Mouse (Mus musculus) left cerebral cortex, postnatal 4 days (tissue): Measurements from ENCODE around the gene 1700061G19Rik. TPM values are rescaled to one million over a fixed set of nuclear protein-coding genes. Genes with fewer than 3 reads are reported as not detected.
A peak's percentile ranks its signal among the peaks of the same experiment; 100 is the strongest.
"Not testable (repeated sequence)": the region's sequence is repeated elsewhere in the genome, so short reads cannot be mapped to it uniquely, and the experiment has no call there.

Source experiments
- DNase-seq: peaks from one replicate; pipeline ENCODE4 v3.0.0-alpha.2; 2022
- intact Hi-C: fragments of 180-260 bp; cut with DNase I; formaldehyde crosslinking; loops from one replicate; pipeline ENCODE4 v1.15.1; 2025
- total RNA-seq, 2 experiments: library from RNA; stranded (reverse); gene quantifications; 2 replicates each; pipeline ENCODE4 v1.2.3; 2021

The 1700061G19Rik gene
- total RNA-seq, 2 experiments from 2014 or later: 0.16 to 0.56 TPM

DNA sequence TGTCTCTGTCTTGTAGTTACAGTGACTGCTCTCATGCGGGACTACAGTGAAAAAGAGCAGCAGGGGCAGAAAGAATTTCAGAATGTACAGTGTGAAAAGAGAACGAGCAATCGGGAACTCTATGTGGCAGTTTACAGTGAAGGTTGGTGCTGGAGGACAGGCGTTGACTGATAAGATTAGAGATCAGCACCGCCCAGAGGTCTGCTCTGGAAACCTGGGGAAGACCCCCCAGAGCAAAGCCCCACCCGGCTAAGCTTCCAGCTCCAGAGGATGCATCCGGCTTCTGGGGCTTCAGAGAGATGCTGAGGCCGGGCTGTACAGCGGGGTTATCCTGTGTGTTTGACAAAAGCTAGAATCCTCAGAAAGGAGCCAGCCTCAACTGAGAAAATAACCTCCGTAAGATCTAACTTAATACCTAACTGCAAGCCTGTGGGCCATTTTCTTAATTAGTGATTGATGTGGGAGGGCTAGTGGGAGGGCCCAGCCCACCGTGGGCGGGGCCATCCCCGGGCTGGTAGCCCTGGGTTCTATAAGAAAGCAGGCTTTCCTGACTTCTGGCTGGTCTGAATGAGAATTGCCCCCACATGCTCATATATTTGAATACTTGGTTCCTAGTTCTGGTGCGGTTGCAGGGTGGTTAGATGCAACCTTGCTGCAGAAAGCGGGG, 4.9 kb upstream of the 1700061G19Rik start:
- intact Hi-C loops: no loop called here

DNA sequence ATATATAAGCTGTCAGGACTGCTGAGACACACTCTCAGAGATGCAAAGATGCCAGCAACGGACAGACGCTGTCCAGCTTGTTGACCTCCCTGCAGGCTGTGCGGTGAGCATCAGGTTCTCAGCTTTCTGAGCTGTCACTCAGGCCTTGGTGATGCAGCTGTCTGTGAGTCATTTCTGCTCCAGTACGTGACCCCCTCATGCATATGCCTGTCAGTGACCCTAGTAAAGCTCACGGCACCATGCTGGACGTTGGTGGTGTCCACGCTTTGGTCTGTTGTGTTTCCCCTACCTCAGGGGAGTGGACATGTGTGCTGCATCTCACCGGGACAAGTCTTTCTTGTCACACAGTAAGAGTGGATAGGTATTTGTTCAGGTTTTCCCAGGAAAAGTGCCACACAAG, 3.5 kb upstream of the 1700061G19Rik start:
- DNase-seq: no peak

More for the DNA sequence above, 4.9 kb upstream of the 1700061G19Rik start:
- no peak for DNase-seq

DNA sequence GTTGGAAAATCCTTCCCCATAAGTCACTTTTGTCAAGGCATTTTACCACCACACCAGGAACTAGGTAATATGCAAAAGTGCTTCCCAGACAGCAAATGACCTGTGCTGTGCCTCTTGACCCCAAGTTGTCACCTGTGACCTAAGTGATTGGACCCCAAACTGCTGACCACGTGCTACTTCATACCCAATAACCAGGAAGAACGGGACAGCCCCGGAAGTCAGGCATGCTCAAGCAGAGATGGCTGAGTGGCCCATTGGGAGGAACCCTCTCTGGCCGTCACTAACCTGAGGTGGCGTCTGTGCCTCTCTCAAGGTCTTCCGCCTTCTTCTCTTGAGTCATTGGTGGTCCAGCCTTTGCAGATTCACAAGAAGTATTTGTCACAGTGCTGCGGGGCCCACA, 2.8 kb upstream of the 1700061G19Rik start:
- intact Hi-C loops: no loop called here
- no peak for DNase-seq

More for the DNA sequence above, 3.5 kb upstream of the 1700061G19Rik start:
- intact Hi-C loops: no loop called here

DNA sequence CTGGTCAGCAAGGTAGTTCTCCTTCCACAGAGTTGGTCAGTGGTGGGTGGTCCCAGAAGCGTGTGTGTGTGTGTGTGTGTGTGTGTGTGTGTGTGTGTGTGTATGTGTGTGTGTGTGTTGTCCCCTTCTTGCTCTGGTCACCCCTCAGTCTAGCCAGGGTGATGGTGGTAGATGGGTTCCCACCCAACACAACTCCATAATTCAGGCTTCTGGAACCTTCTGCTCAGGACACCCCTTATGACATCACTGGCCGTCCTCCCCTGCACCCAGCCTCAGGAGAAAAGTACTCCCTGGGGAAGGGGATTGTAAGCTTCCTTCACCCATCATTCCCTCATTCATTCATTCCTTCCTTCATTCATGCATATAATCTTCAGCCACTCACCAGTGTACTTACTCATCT, 1.0 kb upstream of the 1700061G19Rik start, which contains the start of gene Acsbg2:
Acsbg2 (minus strand) TSS at position 211 of the 400 bp plus-strand sequence.
- intact Hi-C loops: no loop called here

DNA sequence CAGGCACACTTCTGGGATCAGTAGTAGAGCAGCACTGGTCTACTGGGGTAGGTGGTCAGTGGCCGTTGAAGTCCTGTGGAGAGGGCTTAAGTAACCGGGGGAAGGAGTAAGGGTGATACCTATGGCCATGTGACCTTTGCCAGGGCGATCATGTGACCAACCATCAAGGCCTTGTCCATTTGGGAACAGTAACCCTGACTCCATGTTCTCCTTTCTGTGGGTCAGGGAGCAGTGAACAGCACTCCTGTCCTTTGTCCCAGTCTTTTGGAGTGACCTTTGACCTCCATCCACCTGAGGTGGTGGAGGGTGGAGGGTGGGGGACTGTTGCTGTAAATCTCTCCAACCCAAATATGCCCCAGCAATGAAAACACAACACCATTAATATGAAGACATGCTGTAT, 1.2 kb downstream of the 1700061G19Rik start:
- intact Hi-C loops: no loop called here

More for the DNA sequence above, 1.0 kb upstream of the 1700061G19Rik start, which contains the start of gene Acsbg2:
- no peak for DNase-seq

DNA sequence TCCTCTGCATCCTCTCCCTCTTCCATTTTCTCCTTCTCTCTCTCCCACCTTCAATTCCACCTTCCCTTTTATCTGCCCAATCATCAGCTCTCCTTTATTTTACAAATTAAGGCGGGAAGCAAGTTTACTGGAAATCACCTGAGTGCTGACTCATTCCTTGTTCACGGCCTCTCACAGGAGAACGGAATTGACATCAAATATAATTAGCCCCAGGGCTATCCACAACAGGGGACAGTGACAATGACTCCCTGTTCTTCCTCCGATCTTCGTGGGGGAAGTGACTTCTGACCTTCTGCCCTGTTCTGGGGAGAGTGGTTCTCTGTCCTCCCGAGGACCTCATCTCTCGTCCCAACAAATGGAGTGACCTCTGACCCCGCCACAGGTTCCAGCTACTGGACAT, 1.7 kb downstream of the 1700061G19Rik start:
- intact Hi-C loops: no loop called here
- no peak for DNase-seq

More for the DNA sequence above, 1.2 kb downstream of the 1700061G19Rik start:
- DNase-seq: no peak

DNA sequence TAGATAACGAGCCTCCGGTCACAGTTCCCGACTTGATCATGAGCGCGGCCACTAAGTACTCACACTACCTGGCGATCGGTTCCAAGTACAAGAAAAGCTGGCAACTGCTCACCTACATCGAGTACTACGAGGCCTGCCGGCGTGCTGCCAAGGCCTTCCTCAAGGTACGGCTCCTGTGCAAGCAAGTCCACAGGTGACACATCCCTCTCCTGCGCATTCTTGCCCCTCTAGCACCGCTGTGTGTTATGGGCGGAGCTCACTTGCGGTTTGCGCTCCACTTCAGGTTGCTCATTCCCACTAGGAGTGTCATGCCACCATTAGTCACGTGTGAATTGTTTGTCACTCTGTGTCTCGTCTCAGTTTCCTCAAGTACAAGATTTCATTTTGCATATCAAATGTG, 2.1 kb downstream of the 1700061G19Rik start:
- no peak for DNase-seq
- intact Hi-C loops: no loop called here

DNA sequence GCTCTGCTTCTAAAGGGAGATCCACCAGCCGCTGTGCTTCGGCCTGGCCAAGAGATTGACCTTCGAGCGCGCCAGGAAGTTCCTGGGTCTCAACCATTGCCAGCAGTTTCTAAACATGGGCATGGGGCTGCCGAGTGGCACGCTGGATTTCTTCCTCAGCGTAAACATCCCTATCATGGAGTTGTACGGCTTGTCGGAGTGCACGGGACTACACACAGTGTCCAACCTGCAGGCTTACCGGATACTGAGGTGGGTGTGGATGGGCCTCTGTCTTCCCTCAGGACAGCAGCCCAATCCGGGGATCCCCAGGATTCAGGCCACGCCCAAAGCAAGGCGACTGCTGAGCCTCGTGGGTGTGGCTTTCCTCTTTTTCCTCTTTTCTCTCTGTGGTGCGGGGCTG, 8.3 kb downstream of the 1700061G19Rik start:
- intact Hi-C loops: no loop called here
- no peak for DNase-seq

DNA sequence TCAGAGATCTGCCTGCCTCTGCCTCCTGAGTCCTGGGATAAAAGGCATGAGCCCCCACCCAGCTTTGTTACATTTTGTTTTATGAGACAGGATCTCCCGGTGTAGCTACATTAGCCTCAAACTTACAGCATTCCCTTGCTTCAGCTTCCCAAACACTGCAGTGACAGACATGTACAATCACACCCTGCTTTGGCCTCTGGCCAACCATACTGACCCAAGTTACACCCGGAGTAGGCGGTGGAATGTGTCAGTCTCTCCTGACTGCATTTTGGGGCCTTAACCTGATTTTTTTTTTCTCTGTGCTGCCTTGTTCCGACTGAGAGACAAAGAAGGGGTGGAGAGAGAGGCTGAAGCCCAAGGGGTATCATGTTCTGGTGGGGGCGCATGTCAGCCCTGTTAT, 9.1 kb downstream of the 1700061G19Rik start:
- no peak for DNase-seq
- intact Hi-C loops: no loop called here

DNA sequence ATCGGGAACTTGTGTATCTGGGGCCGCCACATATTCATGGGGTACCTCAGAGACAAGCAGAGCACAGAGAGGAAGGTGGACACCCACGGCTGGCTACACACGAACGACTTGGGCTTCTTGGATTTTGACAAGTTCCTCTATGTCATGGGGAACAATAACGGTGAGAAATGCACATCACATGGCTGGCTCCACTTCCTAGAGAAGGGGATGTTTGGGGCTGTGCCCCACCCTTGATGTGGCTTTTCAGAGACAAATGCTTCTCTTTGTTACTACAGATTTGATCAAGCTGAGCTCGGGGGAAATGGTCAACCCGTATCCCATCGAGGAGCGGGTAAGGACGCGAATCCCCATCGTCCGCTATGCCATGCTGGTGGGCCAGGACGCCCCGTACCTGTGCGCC, 9.5 kb downstream of the 1700061G19Rik start:
- intact Hi-C loops: no loop called here
- DNase-seq: no peak

DNA sequence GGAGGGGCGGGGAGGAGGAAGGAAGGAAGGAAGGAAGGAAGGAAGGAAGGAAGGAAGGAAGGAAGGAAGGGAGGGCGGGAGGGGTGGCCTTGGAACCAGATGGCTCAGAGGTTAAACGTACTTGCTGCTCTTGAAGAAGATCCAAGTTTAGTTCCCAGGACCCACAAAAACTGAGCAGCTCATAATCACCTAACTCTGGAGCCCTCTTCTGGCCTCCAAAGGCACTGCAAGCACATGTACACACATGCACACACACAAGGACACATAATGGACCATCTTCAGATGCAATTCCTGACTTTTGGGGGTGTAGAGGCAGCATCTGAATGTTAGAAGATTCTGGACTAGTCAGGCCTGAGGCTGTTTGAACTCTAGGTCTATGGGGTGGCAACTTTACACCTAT, 12.8 kb downstream of the 1700061G19Rik start:
- no peak for DNase-seq
- intact Hi-C loops: no loop called here

DNA sequence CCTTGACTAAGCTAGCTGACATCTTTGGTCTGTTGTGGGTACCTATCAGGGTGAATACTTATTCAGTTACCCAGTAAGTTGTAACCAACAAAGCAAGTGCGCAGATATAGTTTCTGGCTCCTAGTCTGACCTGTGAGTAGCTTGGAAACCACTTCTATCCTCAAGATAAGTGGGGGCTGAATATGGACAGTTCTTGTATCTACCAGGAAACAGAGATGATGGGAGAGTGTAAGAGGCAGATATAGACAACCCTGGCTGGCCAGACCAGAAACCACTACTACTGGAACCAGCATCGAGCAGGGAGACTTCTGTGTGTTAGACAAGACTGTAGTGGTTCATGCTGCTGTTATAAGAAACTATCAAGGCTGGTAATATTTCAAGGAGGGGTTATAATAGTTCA, 14.7 kb downstream of the 1700061G19Rik start:
- intact Hi-C loops: no loop called here
- no peak for DNase-seq

DNA sequence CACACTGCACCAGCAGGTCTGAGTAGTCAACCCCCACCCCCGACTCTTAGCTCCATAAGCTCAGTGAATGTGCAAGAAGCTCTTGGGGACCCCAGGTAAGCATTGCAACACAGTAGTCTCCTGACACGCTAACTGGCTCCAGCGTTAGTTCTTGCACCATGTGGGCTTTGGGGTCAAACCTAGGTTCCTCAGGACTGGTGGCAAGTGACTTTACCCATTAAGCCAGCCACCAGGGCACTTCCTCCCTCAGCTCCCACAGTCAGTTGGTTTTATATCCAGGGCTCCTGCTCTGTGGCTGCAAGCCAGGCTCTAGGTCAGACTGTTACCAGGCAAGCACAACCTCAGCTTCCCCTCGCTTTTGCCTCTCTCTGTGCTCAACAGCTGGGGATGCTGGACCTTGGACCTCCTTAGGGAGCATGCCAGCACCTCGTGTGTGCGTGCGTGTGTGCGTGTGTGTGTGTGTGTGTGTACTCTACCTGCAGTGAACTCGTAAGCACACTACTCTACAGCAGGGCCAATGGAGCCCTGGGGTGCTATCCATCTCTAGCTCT, 20.2 kb downstream of the 1700061G19Rik start:
- intact Hi-C loops: no loop called here
- DNase-seq: no peak

DNA sequence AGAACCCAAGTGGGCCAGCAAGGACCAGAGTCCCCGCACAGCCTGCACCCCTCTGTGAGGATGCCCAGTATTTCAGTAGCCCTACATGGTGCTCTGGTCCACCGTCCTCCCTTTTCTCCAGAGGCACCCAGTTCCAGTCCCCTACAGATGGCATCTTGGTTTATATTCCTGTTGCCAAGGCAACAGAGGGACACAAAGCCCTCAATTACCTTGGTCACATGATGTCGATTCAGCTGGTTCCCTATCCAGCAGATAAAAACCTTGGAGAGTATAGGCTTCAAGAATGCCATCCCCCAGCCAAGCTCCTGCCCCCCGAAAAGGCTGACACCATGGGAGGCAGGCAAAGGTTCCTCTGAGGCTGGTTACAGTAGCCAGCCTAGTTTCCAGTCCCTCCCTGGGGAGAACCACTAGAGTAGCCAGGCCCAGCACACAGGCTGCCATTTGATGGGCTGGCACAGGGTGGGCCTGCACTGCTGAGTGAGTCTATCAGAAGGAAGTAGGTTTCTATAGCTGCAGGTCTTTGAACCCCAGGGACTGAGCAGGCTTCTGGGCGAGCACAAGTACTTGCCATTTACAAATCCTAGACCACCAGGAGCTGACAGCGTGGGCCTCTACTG, 21.3 kb downstream of the 1700061G19Rik start:
- intact Hi-C loops: no loop called here
- no peak for DNase-seq

DNA sequence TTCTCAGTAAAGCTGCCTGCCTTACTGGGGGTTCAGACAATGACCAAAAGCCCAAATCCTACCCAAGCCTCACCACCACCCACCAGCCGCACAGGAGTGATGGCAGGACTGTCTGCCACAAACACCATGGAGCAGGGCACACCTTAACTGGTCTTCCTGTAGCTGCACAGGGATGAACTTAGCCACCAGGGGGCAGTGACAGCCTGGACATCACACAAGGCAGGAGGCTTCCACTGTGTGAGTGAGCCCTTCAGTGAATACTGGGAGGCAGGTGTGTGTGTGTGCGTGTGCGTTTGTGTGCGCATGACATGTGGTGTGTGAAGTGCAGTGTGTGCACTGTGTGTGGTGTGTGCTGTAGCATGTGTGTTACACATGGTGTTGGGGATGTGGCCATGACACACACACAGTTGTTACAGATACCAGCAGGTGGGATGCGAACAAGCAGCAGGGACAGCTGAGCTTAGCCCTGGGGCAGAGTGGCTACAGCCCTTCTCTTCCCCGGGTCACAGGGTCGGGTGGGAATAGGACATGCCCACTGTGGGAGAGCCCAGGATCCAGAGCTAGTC, 22.4 kb downstream of the 1700061G19Rik start:
- intact Hi-C loops: no loop called here
- peak; percentile 83 for DNase-seq

DNA sequence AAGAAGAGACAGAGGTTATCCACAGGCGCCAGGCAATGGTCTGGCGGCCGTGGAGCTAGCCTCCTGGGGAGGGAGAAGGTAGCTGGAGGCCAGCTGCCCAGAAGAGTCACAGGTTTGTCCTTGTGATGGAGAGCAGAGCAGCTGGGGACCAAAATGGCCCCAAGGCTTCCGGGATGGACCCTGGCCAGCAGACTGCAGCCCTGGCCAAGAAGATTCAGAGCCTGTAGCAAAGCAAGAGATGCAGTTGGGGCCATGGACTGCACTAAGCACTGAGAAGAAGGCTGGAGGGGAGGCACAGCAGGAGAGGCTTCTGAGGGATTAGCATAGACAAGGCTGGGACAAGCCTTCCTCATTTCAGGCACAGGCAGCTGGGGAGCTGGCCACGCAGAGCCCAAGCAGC, 27.4 kb downstream of the 1700061G19Rik start:
- intact Hi-C loops: no loop called here
- DNase-seq: peak; percentile 44

DNA sequence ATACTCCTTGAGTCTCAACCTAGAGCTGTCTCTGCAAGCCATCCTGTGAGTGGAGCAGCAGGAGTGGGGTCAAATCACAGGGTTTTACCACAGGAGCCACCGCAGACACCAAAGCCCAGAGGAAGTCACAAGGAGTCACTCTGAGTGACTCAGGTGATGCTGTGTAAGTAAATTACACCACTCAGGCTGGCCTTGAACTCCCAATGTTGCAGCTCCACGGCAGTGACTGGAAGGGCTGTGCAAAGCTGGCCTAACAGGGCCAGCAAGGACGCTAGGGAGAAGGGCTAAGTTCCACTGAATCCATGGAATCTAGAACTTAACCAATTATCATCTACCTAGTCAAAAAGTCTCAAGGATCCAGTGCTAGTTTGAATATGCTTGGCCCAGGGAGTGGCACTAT, 30.9 kb downstream of the 1700061G19Rik start:
- intact Hi-C loops: no loop called here
- no peak for DNase-seq

DNA sequence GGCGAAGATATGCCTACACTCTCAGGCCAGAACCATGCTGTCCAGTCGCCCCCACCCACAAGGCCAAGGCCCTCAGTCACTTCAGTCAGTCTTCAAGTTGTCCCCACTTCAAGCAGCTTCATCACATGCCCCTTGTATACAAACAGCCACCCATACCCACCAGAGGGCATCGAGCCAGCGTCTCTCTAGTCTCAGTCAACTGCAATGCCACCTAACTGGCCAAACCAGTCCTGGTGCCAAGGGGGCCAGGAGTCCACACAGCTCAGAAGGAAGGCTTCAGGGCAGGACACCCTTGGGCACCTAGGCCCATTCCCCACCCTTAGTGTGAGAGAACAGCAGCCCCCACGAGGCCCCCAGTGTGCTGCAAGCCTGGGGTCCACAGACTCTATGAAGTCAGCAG, 31.8 kb downstream of the 1700061G19Rik start:
- intact Hi-C loops: no loop called here
- no peak for DNase-seq

DNA sequence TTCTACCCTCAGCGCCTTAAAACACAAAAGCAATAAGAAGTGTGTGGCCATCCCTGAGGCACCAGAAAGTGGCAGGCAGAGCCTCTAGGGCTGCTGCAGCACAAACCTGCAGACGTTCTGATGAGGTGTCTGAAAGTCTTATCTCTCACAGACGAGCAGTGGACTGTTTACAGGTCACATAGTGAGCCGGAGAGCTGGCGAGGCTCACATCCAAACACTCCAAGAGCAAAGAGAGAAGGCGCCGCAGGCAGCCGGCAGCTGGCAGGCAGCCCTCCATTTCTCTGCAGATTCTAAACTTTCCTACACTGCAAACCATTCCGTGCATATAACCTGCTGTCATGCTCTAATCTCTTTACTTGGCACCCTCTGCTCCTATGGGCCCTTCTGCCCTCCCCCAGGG, 32.6 kb downstream of the 1700061G19Rik start:
- no peak for DNase-seq
- intact Hi-C loops: no loop called here

DNA sequence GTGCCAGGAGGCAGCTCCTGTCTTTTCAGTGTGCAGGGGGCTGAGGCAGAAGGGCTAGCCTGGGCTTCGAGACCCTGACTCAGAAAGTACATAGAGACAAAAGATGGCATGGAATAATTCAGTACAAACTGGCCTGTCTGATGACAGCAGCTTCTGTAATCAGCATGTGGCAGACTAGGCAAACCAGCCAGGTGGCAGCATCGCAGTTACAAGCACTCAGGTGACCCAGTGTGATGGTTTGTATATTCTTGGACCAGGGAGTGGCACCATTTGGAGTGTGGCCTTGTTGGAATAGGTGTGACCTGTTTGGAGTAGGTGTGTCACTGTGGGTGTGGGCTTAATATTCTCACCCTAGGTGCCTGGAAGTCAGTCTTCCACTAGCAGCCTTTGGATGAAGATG, 34.5 kb downstream of the 1700061G19Rik start:
- DNase-seq, intact Hi-C loops: not testable (repeated sequence)

DNA sequence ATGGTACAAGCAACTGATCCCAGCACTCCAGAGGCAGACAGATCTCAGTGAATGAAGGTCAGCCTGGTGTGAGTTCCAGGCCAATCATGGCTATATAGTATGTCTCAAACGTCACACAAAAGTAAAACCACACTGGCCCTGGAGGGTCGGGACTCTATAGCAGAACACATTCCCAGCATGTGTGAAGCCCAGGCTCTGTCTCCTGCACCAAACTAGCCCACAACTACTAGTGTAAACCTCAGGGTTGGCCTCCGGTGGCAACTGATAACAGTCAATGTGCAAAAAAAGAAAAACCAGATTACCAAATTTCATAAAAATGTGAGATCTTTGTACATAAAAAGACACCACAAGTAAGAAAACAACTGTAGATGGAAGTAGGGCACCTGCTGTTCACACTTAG, 37.7 kb downstream of the 1700061G19Rik start:
- DNase-seq: no peak
- intact Hi-C loops: no loop called here

DNA sequence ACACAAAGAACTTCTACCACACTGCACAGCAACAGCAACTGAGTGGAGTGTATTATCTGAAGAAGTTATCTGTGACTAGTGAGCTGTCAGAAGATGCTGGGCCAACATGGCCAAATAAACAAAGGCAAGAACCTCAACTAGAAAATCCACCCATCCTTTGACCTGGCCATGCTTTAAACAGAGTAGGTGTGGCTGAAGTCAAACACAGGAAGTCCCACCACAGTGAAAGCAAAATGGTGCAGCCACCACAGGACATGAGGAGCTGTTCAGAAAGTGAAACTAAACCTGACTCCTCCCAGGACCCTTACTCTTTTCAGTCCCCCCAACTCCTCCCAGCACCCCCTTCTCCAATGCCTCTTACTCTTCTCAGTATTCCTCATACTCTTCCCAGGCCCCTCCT, 38.2 kb downstream of the 1700061G19Rik start:
- intact Hi-C loops: no loop called here
- no peak for DNase-seq
